Mouse (Mus musculus): ENCODE measurements around the gene Kif5a.

DNA sequence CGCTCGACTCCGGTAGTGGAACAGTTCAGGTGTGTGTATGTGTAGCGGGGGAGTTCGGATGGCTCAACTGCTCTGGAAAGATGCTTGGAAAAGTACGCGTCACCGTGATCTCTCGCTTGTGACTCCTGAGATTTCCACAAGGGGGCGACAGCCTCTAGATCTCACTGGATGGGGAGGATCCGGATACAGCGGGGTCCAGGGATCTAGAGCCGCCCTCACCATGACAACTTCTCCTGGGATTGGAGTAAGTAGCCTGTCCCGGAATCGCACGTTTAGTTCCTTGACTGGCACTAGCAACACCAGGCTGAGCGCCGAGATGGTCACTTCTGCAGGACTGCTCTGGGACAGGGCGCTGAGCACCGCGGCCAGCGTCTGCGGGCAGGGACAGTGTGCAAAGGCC lies 85.4 kb downstream of the Kif5a start:
- TF ChIP-seq CTCF (IDR thresholded peaks at IDR 0.05; ENCODE audit: control insufficient read depth, insufficient read depth, insufficient read length) (peak; percentile 64), MAX (IDR thresholded peaks at IDR 0.05) (no peak), MYOD1 (IDR thresholded peaks at IDR 0.05; ENCODE audit: control insufficient read depth, insufficient read length, low read depth) (no peak), CEBPB (IDR thresholded peaks at IDR 0.05; ENCODE audit: low read depth) (no peak), MYOG (IDR thresholded peaks at IDR 0.05; ENCODE audit: control insufficient read depth, extremely low read depth, insufficient read length) (no peak), USF1 (IDR thresholded peaks at IDR 0.05; ENCODE audit: low read depth) (no peak)

All from C2C12 (cell line).